Mouse (Mus musculus): ENCODE measurements around the gene Eif4ebp2. TPM values are rescaled to one million over a fixed set of nuclear protein-coding genes. Genes with fewer than 3 reads are reported as not detected.

Gene Eif4ebp2
- polyA plus RNA-seq (2014; fragmentation: Nextera tagmentation; extraction: Ambion mirVana), result 52.0 and 52.8 TPM in 2 replicates

DNA sequence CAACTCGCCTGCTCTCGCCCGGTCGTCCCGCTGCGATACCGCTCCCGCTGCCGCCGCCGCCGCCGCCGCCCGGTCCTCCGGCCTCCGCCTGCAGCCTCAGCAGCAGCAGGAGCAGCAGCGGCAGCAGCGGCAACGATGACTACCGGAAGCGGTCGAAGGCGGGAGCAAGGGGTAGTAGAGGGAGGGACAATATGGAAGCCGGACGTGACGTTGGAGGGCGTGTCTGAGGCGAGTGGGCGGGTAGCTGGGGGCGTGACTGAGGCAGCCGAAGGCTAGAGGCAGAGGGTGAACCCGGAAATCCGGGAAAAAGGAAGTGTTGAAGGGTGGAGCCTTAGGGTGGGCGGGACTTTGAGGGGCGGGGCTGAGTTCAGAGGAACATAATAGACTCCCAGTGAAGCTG is at the start of gene Eif4ebp2:
Eif4ebp2 (minus strand) TSS at position 17 of the 400 bp plus-strand sequence.
- H3K9me3 ChIP-seq (ENCODE audit: control insufficient read depth, low read depth, low read length), result no peaks in the 10 kb centered on the region
- H3K27me3 ChIP-seq (ENCODE audit: control insufficient read depth, insufficient read depth, low read length), result no peaks in the 10 kb centered on the region
- H3K36me3 ChIP-seq (ENCODE audit: control insufficient read depth, insufficient read depth, low read length), result peaks cover 4% of the 10 kb centered on the region; the same call in 1 of the 2 replicates
- WGBS, result under 1% methylated on average over 34 of the region's 36 CpGs
- peak within 1 kb of the TSS; percentile 99 for H3K4me3 ChIP-seq (ENCODE audit: low read depth, low read length)
- peak within 1 kb of the TSS; percentile 82 for H3K27ac ChIP-seq (ENCODE audit: low read length)
- peaks cover 7% of the 10 kb centered on the region; the same call in 1 of the 2 replicates for H3K4me1 ChIP-seq (ENCODE audit: control insufficient read depth, insufficient read depth, low read length)
- peak within 1 kb of the TSS; percentile 85 for H3K4me2 ChIP-seq (replicated peaks; ENCODE audit: low read depth, low read length)
- ATAC-seq (ENCODE audit: insufficient number of reproducible peaks, insufficient read depth, low FRiP score, low read depth), result peak; percentile 99
- peak within 1 kb of the TSS; percentile 96 for H3K9ac ChIP-seq (replicated peaks; ENCODE audit: low read depth, low read length)

DNA sequence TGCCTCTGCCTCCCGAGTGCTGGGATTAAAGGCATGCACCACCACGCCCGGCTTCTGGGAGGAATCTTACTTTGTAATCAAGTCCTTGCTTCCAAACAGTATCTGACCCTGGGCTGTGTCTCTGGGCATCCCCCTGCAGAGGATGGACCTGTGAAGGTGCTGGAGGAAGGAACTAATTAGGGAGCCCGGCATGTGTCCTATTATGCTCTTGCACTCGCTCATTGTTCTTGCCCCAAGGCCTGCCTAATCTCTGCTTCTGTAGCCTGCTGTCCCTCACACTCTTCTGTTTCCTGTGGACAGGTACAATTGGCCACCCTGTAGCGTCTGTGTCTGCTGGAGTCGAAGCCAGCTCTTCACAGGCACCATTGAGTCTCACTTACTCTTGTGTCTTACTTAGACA is 48.3 kb upstream of the Eif4ebp2 start:
- Histone ChIP-seq H3K36me3 (ENCODE audit: control insufficient read depth, insufficient read depth, low read length) (no peaks in the 10 kb centered on the region), H3K9me3 (ENCODE audit: control insufficient read depth, low read depth, low read length) (no peaks in the 10 kb centered on the region), H3K4me2 (replicated peaks; ENCODE audit: low read depth, low read length) (no peak overlapping the region), H3K9ac (replicated peaks; ENCODE audit: low read depth, low read length) (no peak overlapping the region), H3K4me3 (ENCODE audit: low read depth, low read length) (no peak overlapping the region), H3K27ac (ENCODE audit: low read length) (no peak overlapping the region), H3K27me3 (ENCODE audit: control insufficient read depth, insufficient read depth, low read length) (no peaks in the 10 kb centered on the region), H3K4me1 (ENCODE audit: control insufficient read depth, insufficient read depth, low read length) (peaks cover 5% of the 10 kb centered on the region; the same call in 1 of the 2 replicates)
- no peak for ATAC-seq (ENCODE audit: insufficient number of reproducible peaks, insufficient read depth, low FRiP score, low read depth)
- 76% methylated on average over 7 of the region's 7 CpGs for WGBS

DNA sequence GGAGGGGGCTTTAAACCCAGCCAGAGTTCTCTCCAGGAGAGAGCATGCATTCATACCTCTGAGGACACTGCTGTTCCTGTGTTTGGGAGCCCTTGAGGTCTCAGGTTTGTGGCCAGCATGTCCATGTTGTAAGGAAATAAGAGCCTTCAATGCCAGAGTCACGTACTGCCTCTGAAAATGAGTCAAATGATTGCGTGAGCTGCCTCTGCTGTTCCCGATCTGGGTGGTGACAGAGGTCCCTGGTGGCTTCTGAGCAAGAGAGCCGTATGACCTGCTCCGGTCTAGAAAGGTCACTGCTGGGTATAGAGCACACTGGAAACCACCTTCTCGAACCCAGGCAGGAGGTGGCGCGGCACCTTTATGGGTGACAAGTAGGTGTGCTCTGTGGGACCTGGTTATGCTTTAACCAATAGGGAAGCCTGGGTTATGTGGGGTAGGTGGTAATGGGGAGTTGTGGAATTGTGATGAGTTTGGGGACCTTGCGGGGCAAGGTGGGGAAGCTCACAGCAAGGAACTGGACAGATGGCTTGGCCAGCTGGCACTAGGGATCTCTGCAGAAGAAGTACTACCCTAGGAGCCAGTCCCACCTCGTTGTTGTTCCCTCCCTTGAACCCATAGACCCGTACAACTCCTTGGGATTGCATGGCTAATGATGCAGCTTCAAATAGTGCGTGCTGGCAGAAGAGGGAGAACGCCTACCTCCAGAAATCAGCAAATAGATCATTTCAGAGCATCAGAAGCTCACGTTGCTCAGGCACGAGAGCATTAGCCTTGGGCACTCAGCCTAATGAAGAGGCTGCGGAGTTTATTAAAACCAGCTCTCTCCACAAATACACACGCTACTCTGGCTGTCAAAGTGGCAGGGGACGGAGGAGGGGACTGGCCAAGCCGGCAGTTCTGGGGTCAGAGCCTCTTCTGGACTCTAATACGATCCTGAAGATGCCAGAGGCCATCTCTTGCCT is 47.3 kb upstream of the Eif4ebp2 start:
- no peak overlapping the region for H3K4me2 ChIP-seq (replicated peaks; ENCODE audit: low read depth, low read length)
- ATAC-seq (ENCODE audit: insufficient number of reproducible peaks, insufficient read depth, low FRiP score, low read depth), result no peak
- no peak overlapping the region for H3K9ac ChIP-seq (replicated peaks; ENCODE audit: low read depth, low read length)
- H3K4me1 ChIP-seq (ENCODE audit: control insufficient read depth, insufficient read depth, low read length), result peaks cover 14% of the 10 kb centered on the region
- no peak overlapping the region for H3K27ac ChIP-seq (ENCODE audit: low read length)
- H3K36me3 ChIP-seq (ENCODE audit: control insufficient read depth, insufficient read depth, low read length), result no peaks in the 10 kb centered on the region
- H3K9me3 ChIP-seq (ENCODE audit: control insufficient read depth, low read depth, low read length), result no peaks in the 10 kb centered on the region
- H3K4me3 ChIP-seq (ENCODE audit: low read depth, low read length), result no peak overlapping the region
- no peaks in the 10 kb centered on the region for H3K27me3 ChIP-seq (ENCODE audit: control insufficient read depth, insufficient read depth, low read length)
- 76% methylated on average over 20 of the region's 20 CpGs for WGBS

DNA sequence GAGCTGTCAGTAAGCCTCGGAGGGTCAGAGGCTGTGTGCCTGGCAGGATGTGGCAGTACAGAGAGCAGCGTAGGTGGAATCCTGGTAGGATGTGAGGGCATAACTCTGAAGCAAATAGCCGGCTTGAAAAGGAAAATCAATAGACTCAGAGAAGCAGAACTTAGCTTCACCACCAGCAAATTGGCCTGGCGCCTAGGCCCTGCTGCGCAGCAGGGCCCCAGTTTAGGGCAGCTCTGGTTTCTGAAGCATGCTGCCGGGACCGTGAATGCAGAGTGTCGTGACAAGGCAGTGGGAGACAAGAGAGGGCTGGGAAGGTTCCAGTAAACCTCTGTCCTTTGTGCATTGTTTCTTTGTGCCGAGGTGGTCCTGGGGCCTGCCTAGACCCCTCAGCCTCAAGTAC is 43.8 kb upstream of the Eif4ebp2 start:
- no peak overlapping the region for H3K9ac ChIP-seq (replicated peaks; ENCODE audit: low read depth, low read length)
- H3K36me3 ChIP-seq (ENCODE audit: control insufficient read depth, insufficient read depth, low read length), result no peaks in the 10 kb centered on the region
- H3K4me2 ChIP-seq (replicated peaks; ENCODE audit: low read depth, low read length), result no peak overlapping the region
- no peak overlapping the region; the same call in 1 of the 2 replicates for H3K27ac ChIP-seq (ENCODE audit: low read length)
- no peaks in the 10 kb centered on the region for H3K9me3 ChIP-seq (ENCODE audit: control insufficient read depth, low read depth, low read length)
- no peak overlapping the region for H3K4me3 ChIP-seq (ENCODE audit: low read depth, low read length)
- no peaks in the 10 kb centered on the region for H3K27me3 ChIP-seq (ENCODE audit: control insufficient read depth, insufficient read depth, low read length)
- 51% methylated on average over 9 of the region's 9 CpGs for WGBS
- no peak for ATAC-seq (ENCODE audit: insufficient number of reproducible peaks, insufficient read depth, low FRiP score, low read depth)
- peaks cover 14% of the 10 kb centered on the region for H3K4me1 ChIP-seq (ENCODE audit: control insufficient read depth, insufficient read depth, low read length)

DNA sequence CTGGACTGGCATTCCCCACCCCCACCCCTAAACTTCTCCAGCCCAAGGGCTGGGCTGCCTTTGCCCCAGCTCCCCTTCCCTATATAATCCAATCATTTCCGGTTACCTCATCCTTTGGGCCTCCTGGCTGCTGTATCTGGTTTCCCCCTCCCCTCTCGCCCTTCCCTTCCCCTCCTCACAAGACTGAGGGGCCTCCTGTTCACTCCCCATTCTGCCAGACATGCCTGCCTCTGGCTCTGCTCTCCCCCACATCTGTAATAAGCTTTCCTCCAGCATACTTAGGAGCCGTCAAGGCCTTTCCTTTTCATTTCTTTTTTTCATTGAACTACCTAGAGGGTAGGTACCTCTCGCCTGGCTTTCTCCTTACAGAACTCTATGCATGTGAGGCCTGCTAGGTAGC is 43.0 kb upstream of the Eif4ebp2 start:
- H3K4me2 ChIP-seq (replicated peaks; ENCODE audit: low read depth, low read length), result no peak overlapping the region
- no peaks in the 10 kb centered on the region for H3K27me3 ChIP-seq (ENCODE audit: control insufficient read depth, insufficient read depth, low read length)
- H3K9me3 ChIP-seq (ENCODE audit: control insufficient read depth, low read depth, low read length), result no peaks in the 10 kb centered on the region
- no peak overlapping the region for H3K9ac ChIP-seq (replicated peaks; ENCODE audit: low read depth, low read length)
- 38% methylated on average over 4 of the region's 4 CpGs for WGBS
- ATAC-seq (ENCODE audit: insufficient number of reproducible peaks, insufficient read depth, low FRiP score, low read depth), result no peak
- peaks cover 14% of the 10 kb centered on the region for H3K4me1 ChIP-seq (ENCODE audit: control insufficient read depth, insufficient read depth, low read length)
- no peaks in the 10 kb centered on the region for H3K36me3 ChIP-seq (ENCODE audit: control insufficient read depth, insufficient read depth, low read length)
- H3K27ac ChIP-seq (ENCODE audit: low read length), result no peak overlapping the region
- no peak overlapping the region for H3K4me3 ChIP-seq (ENCODE audit: low read depth, low read length)

DNA sequence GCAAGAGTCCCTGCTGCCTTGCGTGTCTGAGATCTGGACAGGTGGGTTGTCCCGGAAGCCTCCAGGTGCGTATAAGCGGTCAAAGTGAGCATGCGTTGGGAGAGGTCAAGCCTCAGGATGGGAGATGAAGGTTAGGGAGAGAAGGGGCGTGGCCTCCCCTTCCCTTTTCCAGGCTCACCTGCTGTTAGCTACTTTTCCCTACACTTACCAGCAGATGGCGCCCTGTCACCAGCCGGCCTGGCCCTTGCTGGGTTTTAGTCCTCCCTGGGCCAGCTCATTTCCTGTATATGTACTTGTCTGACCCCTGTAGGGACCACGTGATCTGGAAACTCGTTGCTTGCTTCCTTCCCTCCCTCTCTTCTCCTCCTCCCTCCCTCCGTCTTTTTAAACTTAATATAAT is 39.6 kb upstream of the Eif4ebp2 start:
- H3K4me3 ChIP-seq (ENCODE audit: low read depth, low read length), result no peak overlapping the region
- no peak overlapping the region for H3K4me2 ChIP-seq (replicated peaks; ENCODE audit: low read depth, low read length)
- no peaks in the 10 kb centered on the region for H3K36me3 ChIP-seq (ENCODE audit: control insufficient read depth, insufficient read depth, low read length)
- H3K27ac ChIP-seq (ENCODE audit: low read length), result no peak overlapping the region
- whole genome bisulfite sequencing, result 12% methylated on average over 11 of the region's 11 CpGs
- ATAC-seq (ENCODE audit: insufficient number of reproducible peaks, insufficient read depth, low FRiP score, low read depth), result peak; percentile 72
- no peaks in the 10 kb centered on the region for H3K27me3 ChIP-seq (ENCODE audit: control insufficient read depth, insufficient read depth, low read length)
- H3K4me1 ChIP-seq (ENCODE audit: control insufficient read depth, insufficient read depth, low read length), result peaks cover 14% of the 10 kb centered on the region
- no peak overlapping the region for H3K9ac ChIP-seq (replicated peaks; ENCODE audit: low read depth, low read length)
- H3K9me3 ChIP-seq (ENCODE audit: control insufficient read depth, low read depth, low read length), result no peaks in the 10 kb centered on the region

DNA sequence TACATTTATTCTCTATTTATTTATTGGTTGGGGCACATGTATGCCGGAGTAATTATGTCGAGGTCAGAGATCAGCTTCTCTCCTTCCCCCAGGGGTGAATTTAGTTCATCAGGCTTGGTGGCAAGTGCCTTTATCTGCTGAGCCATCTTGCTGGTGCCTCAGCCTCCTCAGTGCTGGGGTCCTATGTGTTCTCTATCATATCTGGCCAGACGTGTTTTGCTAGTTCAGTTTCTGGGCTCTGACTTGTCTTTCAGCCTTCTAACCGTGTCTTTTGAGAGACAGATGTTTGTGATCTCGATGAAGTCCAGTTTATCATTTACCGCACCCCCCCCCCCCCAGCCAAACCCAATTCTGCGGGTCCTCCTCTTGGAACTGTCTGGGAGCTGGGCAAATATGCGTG is 39.1 kb upstream of the Eif4ebp2 start:
- H3K4me3 ChIP-seq (ENCODE audit: low read depth, low read length), result no peak overlapping the region
- 33% methylated on average over 8 of the region's 8 CpGs for WGBS
- H3K9ac ChIP-seq (replicated peaks; ENCODE audit: low read depth, low read length), result no peak overlapping the region
- H3K27me3 ChIP-seq (ENCODE audit: control insufficient read depth, insufficient read depth, low read length), result no peaks in the 10 kb centered on the region
- no peaks in the 10 kb centered on the region for H3K9me3 ChIP-seq (ENCODE audit: control insufficient read depth, low read depth, low read length)
- no peak overlapping the region for H3K27ac ChIP-seq (ENCODE audit: low read length)
- no peak; the same call in 1 of the 2 replicates for ATAC-seq (ENCODE audit: insufficient number of reproducible peaks, insufficient read depth, low FRiP score, low read depth)
- no peaks in the 10 kb centered on the region for H3K36me3 ChIP-seq (ENCODE audit: control insufficient read depth, insufficient read depth, low read length)
- peaks cover 14% of the 10 kb centered on the region for H3K4me1 ChIP-seq (ENCODE audit: control insufficient read depth, insufficient read depth, low read length)
- no peak overlapping the region for H3K4me2 ChIP-seq (replicated peaks; ENCODE audit: low read depth, low read length)

DNA sequence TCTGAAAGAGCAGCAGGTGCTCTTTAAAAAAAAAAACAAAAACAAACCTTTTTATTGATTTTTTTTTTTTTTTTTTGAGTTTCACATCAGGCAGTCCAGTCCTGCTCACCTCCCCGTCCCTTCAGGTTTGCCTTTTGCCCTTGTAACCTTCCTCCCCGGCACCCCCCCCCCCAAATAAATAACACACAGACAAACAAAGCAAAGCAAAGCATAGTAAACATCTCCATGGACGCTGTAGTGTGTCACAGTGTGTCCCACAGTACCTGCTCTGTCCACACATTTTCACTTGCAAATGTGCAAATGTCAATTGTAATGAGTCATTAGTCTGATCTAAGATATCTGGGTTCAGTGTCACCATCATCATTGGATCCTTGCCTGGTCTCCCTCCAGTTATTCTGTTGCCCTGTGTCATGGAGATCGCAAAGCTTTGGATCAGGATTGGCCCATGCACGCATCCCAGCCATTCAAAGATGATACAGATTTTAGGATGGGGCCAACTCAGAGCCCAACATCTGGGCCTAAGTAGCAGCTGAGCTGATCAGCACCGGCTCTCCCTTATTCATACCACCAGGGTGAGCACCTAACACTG is 36.2 kb upstream of the Eif4ebp2 start:
- H3K27me3 ChIP-seq (ENCODE audit: control insufficient read depth, insufficient read depth, low read length), result no peaks in the 10 kb centered on the region
- WGBS, result 76% methylated on average over 6 of the region's 6 CpGs
- no peak for ATAC-seq (ENCODE audit: insufficient number of reproducible peaks, insufficient read depth, low FRiP score, low read depth)

More for the DNA sequence above, 36.2 kb upstream of the Eif4ebp2 start:
- H3K9ac ChIP-seq (replicated peaks; ENCODE audit: low read depth, low read length), result no peak overlapping the region
- H3K4me3 ChIP-seq (ENCODE audit: low read depth, low read length), result no peak overlapping the region
- H3K36me3 ChIP-seq (ENCODE audit: control insufficient read depth, insufficient read depth, low read length), result no peaks in the 10 kb centered on the region
- no peak overlapping the region for H3K27ac ChIP-seq (ENCODE audit: low read length)
- no peak overlapping the region for H3K4me2 ChIP-seq (replicated peaks; ENCODE audit: low read depth, low read length)
- H3K9me3 ChIP-seq (ENCODE audit: control insufficient read depth, low read depth, low read length), result no peaks in the 10 kb centered on the region
- no peaks in the 10 kb centered on the region for H3K4me1 ChIP-seq (ENCODE audit: control insufficient read depth, insufficient read depth, low read length)

Measured in stomach, embryonic 14.5 days (tissue).